Mouse (Mus musculus) embryonic facial prominence, embryonic 15.5 days (tissue): ENCODE measurements around the gene Ldlrad3. TPM values are rescaled to one million over a fixed set of nuclear protein-coding genes. Genes with fewer than 3 reads are reported as not detected.

ENCODE experiments used
- ATAC-seq: fragments of 200-750 bp; cut with Nextera tagmentation; 2 replicates; pipeline ENCODE4 v1.8.0; 2017; ENCODE audit warnings: low read depth, moderate TSS enrichment; ENCODE audit not compliant: insufficient number of reproducible peaks, low FRiP score, low TSS enrichment
- H3K27ac ChIP-seq: fragments of 300-500 bp; sonication (generic); replicated peaks from 2 replicates; pipeline ENCODE4 v1.5.1; 2015; ENCODE audit warnings: mild to moderate bottlenecking, inconsistent platforms
- H3K27me3 ChIP-seq: fragments of 300-500 bp; sonication (generic); 2 replicates; pipeline ENCODE4 v1.6.1; 2015; ENCODE audit warnings: inconsistent platforms
- H3K36me3 ChIP-seq: fragments of 300-500 bp; sonication (generic); 2 replicates; pipeline ENCODE4 v1.6.1; 2015; ENCODE audit warnings: mild to moderate bottlenecking, inconsistent platforms
- H3K4me1 ChIP-seq: fragments of 300-500 bp; sonication (generic); 2 replicates; pipeline ENCODE4 v1.6.1; 2015; ENCODE audit warnings: inconsistent platforms
- H3K4me2 ChIP-seq: fragments of 300-500 bp; sonication (generic); replicated peaks from 2 replicates; pipeline ENCODE4 v1.6.1; 2015; ENCODE audit warnings: mild to moderate bottlenecking, inconsistent platforms
- H3K4me3 ChIP-seq: fragments of 300-500 bp; sonication (generic); replicated peaks from 2 replicates; pipeline ENCODE4 v1.5.1; 2015; ENCODE audit warnings: mild to moderate bottlenecking, inconsistent platforms
- H3K9ac ChIP-seq: fragments of 300-500 bp; sonication (generic); 2 replicates; pipeline ENCODE4 v1.6.1; 2015; ENCODE audit warnings: inconsistent platforms
- H3K9me3 ChIP-seq: fragments of 300-500 bp; sonication (generic); replicated peaks from 2 replicates; pipeline ENCODE4 v1.6.1; 2016; ENCODE audit warnings: inconsistent platforms
- WGBS: fragments of 180-500 bp; shearing (Covaris S2); methylation state at CpG from one replicate; pipeline ENCODE4 v1.1.7; 2015; 5-methylcytosine and 5-hydroxymethylcytosine counted together
- polyA plus RNA-seq: library from polyadenylated mRNA; unstranded; fragments of >200 nt; fragmentation: Nextera tagmentation; extraction: Ambion mirVana; gene quantifications from 2 replicates; pipeline ENCODE4 v1.2.1, GENCODE M21; 2015

The Ldlrad3 gene
- polyA plus RNA-seq, 1 experiment from 2014 or later: 59.9 TPM

- Histone ChIP-seq H3K27me3 (no peaks in the 10 kb centered on the region), H3K9me3 (no peaks in the 10 kb centered on the region), H3K27ac (no peak overlapping the region), H3K4me3 (no peak overlapping the region), H3K36me3 (no peaks in the 10 kb centered on the region), H3K9ac (no peak overlapping the region), H3K4me1 (peaks cover 20% of the 10 kb centered on the region), H3K4me2 (no peak overlapping the region)
- no peak for ATAC-seq
- WGBS: 80% methylated on average over 7 of the region's 7 CpGs
These were observed 209.7 kb downstream of the Ldlrad3 start for GRCm38 (mm10) chr2:101976399-101977064.

- Histone ChIP-seq H3K27ac (no peak overlapping the region), H3K27me3 (no peaks in the 10 kb centered on the region), H3K36me3 (no peaks in the 10 kb centered on the region), H3K9ac (no peak overlapping the region), H3K4me2 (no peak overlapping the region), H3K4me3 (no peak overlapping the region), H3K9me3 (no peaks in the 10 kb centered on the region), H3K4me1 (peaks cover 16% of the 10 kb centered on the region)
- ATAC-seq: no peak
- WGBS: 84% methylated on average over 3 of the region's 3 CpGs
These were observed 212.4 kb downstream of the Ldlrad3 start for GRCm38 (mm10) chr2:101973810-101974209.

GRCm38 (mm10) chr2:101967601-101968000, 218.6 kb downstream of the Ldlrad3 start:
- no peak for ATAC-seq
- Histone ChIP-seq H3K27me3 (no peaks in the 10 kb centered on the region), H3K9ac (no peak overlapping the region), H3K27ac (no peak overlapping the region), H3K4me2 (no peak overlapping the region), H3K36me3 (no peaks in the 10 kb centered on the region), H3K9me3 (no peaks in the 10 kb centered on the region), H3K4me1 (0 out of 2 replicates have a peak, but pooled peaks cover 12% of the 10 kb centered on the region), H3K4me3 (no peak overlapping the region)
- 44% methylated on average over 4 of the region's 4 CpGs for WGBS

- peaks cover 17% of the 10 kb centered on the region; the same call in 1 of the 2 replicates for H3K4me1 ChIP-seq
These were observed 219.0 kb downstream of the Ldlrad3 start for GRCm38 (mm10) chr2:101967152-101967551.

GRCm38 (mm10) chr2:101966017-101966416, 220.2 kb downstream of the Ldlrad3 start:
- no peak overlapping the region for H3K9ac ChIP-seq
- no peak overlapping the region for H3K27ac ChIP-seq
- no peak overlapping the region for H3K4me2 ChIP-seq
- H3K4me3 ChIP-seq: no peak overlapping the region
- WGBS: 86% methylated on average over 4 of the region's 4 CpGs
- no peaks in the 10 kb centered on the region for H3K36me3 ChIP-seq
- no peak for ATAC-seq
- H3K27me3 ChIP-seq: no peaks in the 10 kb centered on the region
- no peaks in the 10 kb centered on the region for H3K9me3 ChIP-seq
- peaks cover 17% of the 10 kb centered on the region; the same call in 1 of the 2 replicates for H3K4me1 ChIP-seq

More at GRCm38 (mm10) chr2:101967152-101967551, 219.0 kb downstream of the Ldlrad3 start:
- H3K36me3 ChIP-seq: no peaks in the 10 kb centered on the region
- ATAC-seq: no peak
- no peak overlapping the region for H3K9ac ChIP-seq
- H3K9me3 ChIP-seq: no peaks in the 10 kb centered on the region
- H3K27ac ChIP-seq: no peak overlapping the region
- 63% methylated on average over 7 of the region's 7 CpGs for WGBS
- no peak overlapping the region for H3K4me3 ChIP-seq
- H3K27me3 ChIP-seq: no peaks in the 10 kb centered on the region
- H3K4me2 ChIP-seq: no peak overlapping the region

GRCm38 (mm10) chr2:101965515-101965914, 220.7 kb downstream of the Ldlrad3 start:
- Histone ChIP-seq H3K4me2 (no peak overlapping the region), H3K9ac (no peak overlapping the region), H3K4me3 (no peak overlapping the region), H3K27me3 (no peaks in the 10 kb centered on the region), H3K27ac (no peak overlapping the region), H3K9me3 (no peaks in the 10 kb centered on the region), H3K36me3 (no peaks in the 10 kb centered on the region), H3K4me1 (peaks cover 14% of the 10 kb centered on the region; the same call in 1 of the 2 replicates)
- WGBS: 67% methylated on average over 5 of the region's 5 CpGs
- no peak for ATAC-seq

- Histone ChIP-seq H3K9me3 (no peaks in the 10 kb centered on the region), H3K4me2 (no peak overlapping the region), H3K4me3 (no peak overlapping the region), H3K4me1 (peaks cover 14% of the 10 kb centered on the region; the same call in 1 of the 2 replicates), H3K27me3 (no peaks in the 10 kb centered on the region), H3K36me3 (no peaks in the 10 kb centered on the region), H3K9ac (no peak overlapping the region), H3K27ac (no peak overlapping the region)
- no peak for ATAC-seq
- WGBS: 71% methylated on average over 3 of the region's 3 CpGs
These were observed 222.8 kb downstream of the Ldlrad3 start for GRCm38 (mm10) chr2:101963367-101963766.

GRCm38 (mm10) chr2:101962349-101962748, 223.8 kb downstream of the Ldlrad3 start:
- no peaks in the 10 kb centered on the region for H3K27me3 ChIP-seq
- no peaks in the 10 kb centered on the region for H3K36me3 ChIP-seq
- no peak for ATAC-seq
- no peak overlapping the region for H3K27ac ChIP-seq
- H3K9me3 ChIP-seq: no peaks in the 10 kb centered on the region
- peaks cover 20% of the 10 kb centered on the region; the same call in 1 of the 2 replicates for H3K4me1 ChIP-seq
- 44% methylated on average over 7 of the region's 7 CpGs for WGBS
- H3K4me3 ChIP-seq: no peak overlapping the region
- H3K4me2 ChIP-seq: no peak overlapping the region
- no peak overlapping the region for H3K9ac ChIP-seq

GRCm38 (mm10) chr2:101961391-101961790, 224.8 kb downstream of the Ldlrad3 start:
- no peaks in the 10 kb centered on the region for H3K9me3 ChIP-seq
- H3K4me3 ChIP-seq: no peak overlapping the region
- no peaks in the 10 kb centered on the region for H3K36me3 ChIP-seq
- H3K4me2 ChIP-seq: no peak overlapping the region
- no peak overlapping the region for H3K9ac ChIP-seq
- WGBS: 74% methylated on average over 1 of the region's 1 CpGs
- peaks cover 25% of the 10 kb centered on the region for H3K4me1 ChIP-seq
- ATAC-seq: no peak
- H3K27ac ChIP-seq: no peak overlapping the region
- H3K27me3 ChIP-seq: no peaks in the 10 kb centered on the region

GRCm38 (mm10) chr2:101960658-101961057, 225.5 kb downstream of the Ldlrad3 start:
- Histone ChIP-seq H3K9me3 (no peaks in the 10 kb centered on the region), H3K36me3 (no peaks in the 10 kb centered on the region), H3K4me3 (no peak overlapping the region), H3K4me2 (no peak overlapping the region), H3K4me1 (peaks cover 30% of the 10 kb centered on the region), H3K27ac (no peak overlapping the region), H3K27me3 (no peaks in the 10 kb centered on the region), H3K9ac (no peak overlapping the region)
- WGBS: 74% methylated on average over 8 of the region's 8 CpGs
- ATAC-seq: no peak

- no peak overlapping the region for H3K9ac ChIP-seq
- H3K36me3 ChIP-seq: peaks cover 22% of the 10 kb centered on the region
- no peak overlapping the region for H3K4me2 ChIP-seq
- ATAC-seq: no peak
- H3K4me1 ChIP-seq: peaks cover 16% of the 10 kb centered on the region
- no peak overlapping the region for H3K27ac ChIP-seq
- H3K27me3 ChIP-seq: no peaks in the 10 kb centered on the region
- H3K4me3 ChIP-seq: no peak overlapping the region
- H3K9me3 ChIP-seq: no peaks in the 10 kb centered on the region
- 51% methylated on average over 10 of the region's 10 CpGs for WGBS
These were observed 230.1 kb downstream of the Ldlrad3 start for GRCm38 (mm10) chr2:101956125-101956524.

- H3K4me3 ChIP-seq: no peak overlapping the region
- ATAC-seq: no peak
- peaks cover 14% of the 10 kb centered on the region for H3K4me1 ChIP-seq
- H3K27me3 ChIP-seq: no peaks in the 10 kb centered on the region
- 89% methylated on average over 8 of the region's 8 CpGs for WGBS
- H3K9ac ChIP-seq: no peak overlapping the region
- H3K9me3 ChIP-seq: no peaks in the 10 kb centered on the region
- no peak overlapping the region for H3K4me2 ChIP-seq
- peaks cover 22% of the 10 kb centered on the region for H3K36me3 ChIP-seq
- H3K27ac ChIP-seq: 0 out of 2 replicates have a peak overlapping the region, but pooled peaks have one; percentile 18
These were observed 233.2 kb downstream of the Ldlrad3 start for GRCm38 (mm10) chr2:101952951-101953361.
